Mouse (Mus musculus) midbrain, embryonic 16.5 days (tissue): ENCODE results near the gene Grin1. TPM values are rescaled to one million over a fixed set of nuclear protein-coding genes. Genes with fewer than 3 reads are reported as not detected.
A peak's percentile ranks its signal among the peaks of the same experiment; 100 is the strongest.
"Not testable (repeated sequence)": the region's sequence is repeated elsewhere in the genome, so short reads cannot be mapped to it uniquely, and the experiment has no call there.

Experiments used
- ATAC-seq: fragments of 200-750 bp; cut with Nextera tagmentation; 2 replicates; pipeline ENCODE4 v1.8.0; 2017; ENCODE audit warnings: moderate TSS enrichment
- H3K27ac ChIP-seq: fragments of 300-500 bp; sonication (generic); 2 replicates; pipeline ENCODE4 v1.5.1; 2014; ENCODE audit warnings: mild to moderate bottlenecking, low read length, mixed read lengths
- H3K27me3 ChIP-seq: fragments of 300-500 bp; sonication (generic); 2 replicates; pipeline ENCODE4 v1.6.1; 2014; ENCODE audit warnings: low read depth, low read length, mixed read lengths; ENCODE audit not compliant: control insufficient read depth, insufficient read depth
- H3K36me3 ChIP-seq: fragments of 300-500 bp; sonication (generic); 2 replicates; pipeline ENCODE4 v1.6.1; 2014; ENCODE audit warnings: mild to moderate bottlenecking, low read length, moderate library complexity, mixed read lengths; ENCODE audit not compliant: control insufficient read depth, insufficient read depth
- H3K4me1 ChIP-seq: fragments of 300-500 bp; sonication (generic); 2 replicates; pipeline ENCODE4 v1.6.1; 2014; ENCODE audit warnings: mild to moderate bottlenecking, low read length, mixed read lengths; ENCODE audit not compliant: control insufficient read depth, insufficient read depth
- H3K4me2 ChIP-seq: fragments of 300-500 bp; sonication (generic); 2 replicates; pipeline ENCODE4 v1.6.1; 2014; ENCODE audit warnings: mild to moderate bottlenecking, low read length, mixed read lengths
- H3K4me3 ChIP-seq: fragments of 300-500 bp; sonication (generic); 2 replicates; pipeline ENCODE4 v1.5.1; 2014; ENCODE audit warnings: low read depth, mild to moderate bottlenecking, low read length, moderate library complexity, mixed read lengths
- H3K9ac ChIP-seq: fragments of 300-500 bp; sonication (generic); 2 replicates; pipeline ENCODE4 v1.6.1; 2014; ENCODE audit warnings: low read depth, low read length, mixed read lengths
- H3K9me3 ChIP-seq: fragments of 300-500 bp; sonication (generic); replicated peaks from 2 replicates; pipeline ENCODE4 v1.6.1; 2014; ENCODE audit warnings: mild to moderate bottlenecking, low read length, mixed read lengths; ENCODE audit not compliant: control insufficient read depth, poor library complexity, severe bottlenecking
- WGBS: fragments of 180-500 bp; shearing (Covaris S2); extraction: QIAGEN DNeasy Blood & Tissue Kit; methylation state at CpG from one replicate; pipeline ENCODE4 v1.1.7; 2014; 5-methylcytosine and 5-hydroxymethylcytosine counted together
- polyA plus RNA-seq: library from polyadenylated mRNA; unstranded; fragments of >200 nt; fragmentation: Nextera tagmentation; extraction: Ambion mirVana; gene quantifications from 2 replicates; pipeline ENCODE4 v1.2.1, GENCODE M21; 2015

Grin1 gene
- polyA plus RNA-seq, 1 experiment from 2014 or later, result 52.7 TPM

GRCm38 (mm10) chr2:25256443-25257109 lies 62.4 kb downstream of the Grin1 start:
- Histone ChIP-seq H3K4me1 (peaks cover 23% of the 10 kb centered on the region), H3K4me2 (peak overlapping the region; percentile 99), H3K4me3 (peak overlapping the region; percentile 97)
- H3K27ac ChIP-seq, H3K9me3 ChIP-seq, H3K27me3 ChIP-seq, H3K9ac ChIP-seq, H3K36me3 ChIP-seq, ATAC-seq: not testable (repeated sequence)
- whole genome bisulfite sequencing, result 54% methylated on average over 10 of the region's 12 CpGs

DNA sequence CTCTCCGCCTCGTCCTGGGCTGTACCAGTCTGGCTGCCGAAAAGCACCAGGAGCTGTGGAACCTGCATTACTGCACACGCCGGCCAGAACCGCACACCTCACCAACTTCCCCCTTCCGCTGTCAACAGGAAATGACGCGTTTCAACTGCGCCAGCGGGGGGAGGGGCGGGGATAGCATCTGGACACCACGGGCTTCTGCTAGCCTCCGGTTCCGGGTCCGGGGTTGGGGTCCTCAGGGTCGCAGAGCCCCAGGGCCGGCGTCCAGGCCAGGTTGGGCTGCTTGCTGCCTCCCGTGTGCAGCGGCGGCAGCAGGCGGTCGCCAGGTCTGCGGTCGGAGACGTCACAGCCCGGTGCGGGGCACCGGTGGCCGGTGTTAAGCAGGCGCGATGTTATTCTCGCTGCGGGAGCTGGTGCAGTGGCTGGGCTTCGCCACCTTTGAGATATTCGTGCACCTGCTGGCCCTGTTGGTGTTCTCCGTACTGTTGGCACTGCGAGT lies 63.7 kb downstream of the Grin1 start, which contains the start of gene Tmem203:
Tmem203 (plus strand) TSS at position 156 of the 496 bp plus-strand sequence.
- peak within 1 kb of the TSS; percentile 97 for H3K4me3 ChIP-seq
- peaks cover 23% of the 10 kb centered on the region for H3K4me1 ChIP-seq
- peak; percentile 91 for ATAC-seq
- no peaks in the 10 kb centered on the region for H3K27me3 ChIP-seq
- H3K4me2 ChIP-seq, result peak within 1 kb of the TSS; percentile 99
- peak within 1 kb of the TSS; percentile 89 for H3K9ac ChIP-seq
- under 1% methylated on average over 39 of the region's 39 CpGs for WGBS
- 0 out of 2 replicates have a peak, but pooled peaks cover 4% of the 10 kb centered on the region for H3K36me3 ChIP-seq
- peak within 1 kb of the TSS; percentile 83 for H3K27ac ChIP-seq
- no peaks in the 10 kb centered on the region for H3K9me3 ChIP-seq

DNA sequence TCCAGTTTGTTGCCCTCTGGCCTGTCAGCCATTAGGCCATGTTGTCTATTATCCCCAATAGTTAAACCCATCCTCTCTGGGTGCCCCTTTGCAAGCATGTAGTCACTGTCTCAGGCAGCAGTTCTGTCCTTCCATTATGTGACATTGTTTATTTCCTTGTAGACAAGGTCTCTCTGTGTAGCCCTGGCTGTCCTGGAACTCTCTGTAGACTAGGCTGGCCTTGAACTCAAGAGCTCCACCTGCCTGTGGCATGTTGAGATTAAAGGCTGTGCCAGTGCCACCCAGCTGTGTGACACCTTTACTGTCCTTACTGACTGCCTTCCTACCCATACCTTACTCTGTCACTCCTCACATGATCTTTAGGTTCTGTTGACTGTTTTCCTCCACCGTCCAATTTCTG lies 66.7 kb downstream of the Grin1 start:
- Histone ChIP-seq H3K4me1 (peaks cover 19% of the 10 kb centered on the region), H3K4me3 (no peak overlapping the region), H3K27ac (no peak overlapping the region), H3K4me2 (no peak overlapping the region), H3K36me3 (peaks cover 13% of the 10 kb centered on the region), H3K9me3 (no peaks in the 10 kb centered on the region), H3K27me3 (no peaks in the 10 kb centered on the region), H3K9ac (no peak overlapping the region)
- WGBS, result 80% methylated on average over 1 of the region's 1 CpGs
- no peak for ATAC-seq

GRCm38 (mm10) chr2:25246183-25247072 lies 72.6 kb downstream of the Grin1 start, which contains the start of gene AL732309.1:
AL732309.1 (minus strand) TSS chr2:25246863.
- Histone ChIP-seq H3K9me3 (no peaks in the 10 kb centered on the region), H3K27me3 (no peaks in the 10 kb centered on the region), H3K36me3 (peaks cover 15% of the 10 kb centered on the region), H3K9ac (no peak within 1 kb of the TSS), H3K4me3 (no peak within 1 kb of the TSS), H3K27ac (no peak within 1 kb of the TSS), H3K4me2 (no peak within 1 kb of the TSS), H3K4me1 (peaks cover 12% of the 10 kb centered on the region)
- ATAC-seq, result no peak
- WGBS, result 92% methylated on average over 10 of the region's 10 CpGs

GRCm38 (mm10) chr2:25244144-25244543 lies 74.8 kb downstream of the Grin1 start:
- Histone ChIP-seq H3K27me3 (no peaks in the 10 kb centered on the region), H3K4me2 (no peak overlapping the region; the same call in 1 of the 2 replicates), H3K9ac (no peak overlapping the region), H3K9me3 (no peaks in the 10 kb centered on the region), H3K4me3 (no peak overlapping the region), H3K4me1 (peaks cover 20% of the 10 kb centered on the region), H3K36me3 (peaks cover 12% of the 10 kb centered on the region), H3K27ac (no peak overlapping the region)
- no peak for ATAC-seq
- 90% methylated on average over 4 of the region's 4 CpGs for WGBS

- H3K4me2 ChIP-seq, result peak overlapping the region; percentile 92
- ATAC-seq, result no peak
- H3K9ac ChIP-seq, result peak overlapping the region; percentile 96
- H3K36me3 ChIP-seq, result peaks cover 9% of the 10 kb centered on the region; the same call in 1 of the 2 replicates
- H3K27me3 ChIP-seq, result no peaks in the 10 kb centered on the region
- WGBS, result 83% methylated on average over 8 of the region's 8 CpGs
- no peaks in the 10 kb centered on the region for H3K9me3 ChIP-seq
- no peak overlapping the region for H3K27ac ChIP-seq
- peak overlapping the region; percentile 77 for H3K4me3 ChIP-seq
- H3K4me1 ChIP-seq, result peaks cover 20% of the 10 kb centered on the region
Observed at GRCm38 (mm10) chr2:25243342-25243741, 75.6 kb downstream of the Grin1 start.

GRCm38 (mm10) chr2:25242101-25242506 lies 76.9 kb downstream of the Grin1 start, which contains the start of the genes Rnf208 and Cysrt1:
Rnf208 (plus strand) TSS chr2:25242255.
Cysrt1 (minus strand) TSS chr2:25242452.
- H3K9me3 ChIP-seq, result no peaks in the 10 kb centered on the region
- H3K4me3 ChIP-seq, result peak within 1 kb of the TSS; percentile 77

GRCm38 (mm10) chr2:25241438-25241775 lies 77.6 kb downstream of the Grin1 start:
- H3K27me3 ChIP-seq, result no peaks in the 10 kb centered on the region
- H3K4me2 ChIP-seq, result peak overlapping the region; percentile 92
- WGBS, result 18% methylated on average over 6 of the region's 6 CpGs
- peak overlapping the region; percentile 82 for H3K27ac ChIP-seq
- H3K4me1 ChIP-seq, result peaks cover 20% of the 10 kb centered on the region
- H3K4me3 ChIP-seq, result peak overlapping the region; percentile 77
- ATAC-seq, result peak; percentile 50
- peaks cover 5% of the 10 kb centered on the region; the same call in 1 of the 2 replicates for H3K36me3 ChIP-seq
- H3K9ac ChIP-seq, result peak overlapping the region; percentile 96
- H3K9me3 ChIP-seq, result no peaks in the 10 kb centered on the region

More at GRCm38 (mm10) chr2:25242101-25242506, 76.9 kb downstream of the Grin1 start, which contains the start of the genes Rnf208 and Cysrt1:
- Histone ChIP-seq H3K36me3 (peaks cover 5% of the 10 kb centered on the region; the same call in 1 of the 2 replicates), H3K27ac (peak within 1 kb of the TSS; percentile 82), H3K9ac (peak within 1 kb of the TSS; percentile 96), H3K4me1 (peaks cover 20% of the 10 kb centered on the region), H3K27me3 (no peaks in the 10 kb centered on the region), H3K4me2 (peak within 1 kb of the TSS; percentile 92)
- peak; percentile 61 for ATAC-seq
- WGBS, result 0% methylated on average over 33 of the region's 59 CpGs
